Mouse (Mus musculus) ES-E14 (cell line): ENCODE measurements around the gene Cmbl. TPM values are rescaled to one million over a fixed set of nuclear protein-coding genes. Genes with fewer than 3 reads are reported as not detected.
A peak's percentile ranks its signal among the peaks of the same experiment; 100 is the strongest.

Source experiments
- DNase-seq: peaks from one replicate; pipeline ENCODE4 v3.0.0-alpha.2; 2013; ENCODE audit warnings: low read depth, low spot score
- H3K27ac ChIP-seq: 2 replicates; pipeline ENCODE4 v1.5.1; 2012; ENCODE audit warnings: low read depth, mild to moderate bottlenecking, low read length, moderate library complexity, mixed read lengths; ENCODE audit not compliant: poor library complexity, insufficient read depth, severe bottlenecking
- H3K36me3 ChIP-seq: 2 replicates; pipeline ENCODE4 v1.6.1; 2012; ENCODE audit warnings: mild to moderate bottlenecking, low read length, moderate library complexity, mixed read lengths; ENCODE audit not compliant: control insufficient read depth, poor library complexity, insufficient read depth, severe bottlenecking
- H3K4me1 ChIP-seq, 2 experiments: fragments of 150-350 bp in 1 of 2; sonication (generic) in 1 of 2; 2 replicates each; pipeline ENCODE4 v1.6.1; 2012; ENCODE audit warnings: low read length in 2 of 2, mild to moderate bottlenecking in 1 of 2, mixed read lengths in 1 of 2; ENCODE audit not compliant: control insufficient read depth in 2 of 2, insufficient read depth in 2 of 2, poor library complexity in 1 of 2
- H3K4me3 ChIP-seq, 2 experiments: fragments of 150-350 bp in 1 of 2; sonication (generic) in 1 of 2; 2 replicates each; pipeline ENCODE4 v1.5.1; 2012; ENCODE audit warnings: low read length in 2 of 2, low read depth in 1 of 2, mild to moderate bottlenecking in 1 of 2, mixed read lengths in 1 of 2; ENCODE audit not compliant: insufficient read depth in 1 of 2, poor library complexity in 1 of 2, severe bottlenecking in 1 of 2
- H3K9ac ChIP-seq: 2 replicates; pipeline ENCODE4 v1.6.1; 2012; ENCODE audit warnings: low read depth, mild to moderate bottlenecking, low read length, mixed read lengths; ENCODE audit not compliant: poor library complexity, insufficient read depth, severe bottlenecking
- H3K9me3 ChIP-seq: fragments of 150-350 bp; sonication (generic); 2 replicates; pipeline ENCODE4 v1.6.1; 2012; ENCODE audit warnings: low read depth, mild to moderate bottlenecking, low read length; ENCODE audit not compliant: control insufficient read depth, insufficient read depth
- CHD2 ChIP-seq: IDR thresholded peaks from 2 replicates; pipeline ENCODE4 v1.6.1; 2014; ENCODE audit warnings: mild to moderate bottlenecking, low read depth, low read length, inconsistent platforms
- HCFC1 ChIP-seq: IDR thresholded peaks from 2 replicates; pipeline ENCODE4 v1.6.1; 2012; ENCODE audit warnings: low read length, inconsistent platforms, borderline replicate concordance; ENCODE audit not compliant: insufficient read depth
- MAFK ChIP-seq: IDR thresholded peaks from 2 replicates; pipeline ENCODE4 v1.6.1; 2014; ENCODE audit warnings: mild to moderate bottlenecking, low read depth, low read length, inconsistent platforms; ENCODE audit not compliant: insufficient read depth
- ZC3H11A ChIP-seq: IDR thresholded peaks from 2 replicates; pipeline ENCODE4 v1.6.1; 2012; ENCODE audit warnings: low read depth, mild to moderate bottlenecking, inconsistent platforms, low read length, borderline replicate concordance
- ZNF384 ChIP-seq: IDR thresholded peaks from 2 replicates; pipeline ENCODE4 v1.6.1; 2012; ENCODE audit warnings: low read depth, low read length, inconsistent platforms
- in situ Hi-C, 2 experiments: fragments of 600-800 bp; cut with MboI; formaldehyde crosslinking; loops; one replicate each; pipeline ENCODE4 v1.15.1; 2025; ENCODE audit warnings: low sequenced_read_pairs in 2 of 2, inconsistent platforms in 1 of 2; ENCODE audit not compliant: unreplicated experiment in 2 of 2
- total RNA-seq: library from RNA; depleted of rRNA; stranded (reverse); fragments of 300-350 nt; gene quantifications from 2 replicates; pipeline ENCODE4 v1.2.3, GENCODE M21; 2012

Cmbl gene
- total RNA-seq, 1 experiment = 0.76 TPM

GRCm38 (mm10) chr15:31528477-31528876, 36.7 kb upstream of the Cmbl start:
- in situ Hi-C loops = no loop called here

GRCm38 (mm10) chr15:31529103-31529502, 36.1 kb upstream of the Cmbl start:
- DNase-seq = no peak
- Histone ChIP-seq H3K36me3 (no peaks in the 10 kb centered on the region; the same call in 1 of the 2 replicates), H3K4me1 (peaks cover 0 to 3% of the 10 kb centered on the region in 2 experiments; a peak in 1 of 4 replicates), H3K9ac (no peak overlapping the region; the same call in 1 of the 2 replicates), H3K9me3 (no peaks in the 10 kb centered on the region), H3K27ac (no peak overlapping the region), H3K4me3 (peak overlapping the region in 1 of 2 experiments; percentile 38; a peak in 2 of 4 replicates)
- in situ Hi-C loops = no loop called here
- TF ChIP-seq MAFK (no peak), HCFC1 (no peak), CHD2 (no peak), ZC3H11A (no peak), ZNF384 (no peak)

More at GRCm38 (mm10) chr15:31528477-31528876, 36.7 kb upstream of the Cmbl start:
- H3K9me3 ChIP-seq = no peaks in the 10 kb centered on the region
- H3K9ac ChIP-seq = no peak overlapping the region
- H3K4me3 ChIP-seq = no peak overlapping the region
- H3K27ac ChIP-seq = no peak overlapping the region
- no peaks in the 10 kb centered on the region; the same call in 1 of the 2 replicates for H3K36me3 ChIP-seq
- H3K4me1 ChIP-seq = peaks cover 0 to 3% of the 10 kb centered on the region in 2 experiments; a peak in 1 of 4 replicates
- DNase-seq = no peak
- TF ChIP-seq ZNF384 (no peak), HCFC1 (no peak), ZC3H11A (no peak), CHD2 (no peak), MAFK (no peak)

GRCm38 (mm10) chr15:31529811-31530658, 35.2 kb upstream of the Cmbl start:
- Histone ChIP-seq H3K4me1 (peaks cover 0 to 3% of the 10 kb centered on the region in 2 experiments; a peak in 1 of 4 replicates), H3K36me3 (no peaks in the 10 kb centered on the region; the same call in 1 of the 2 replicates), H3K4me3 (peak overlapping the region; percentile 83 to 86), H3K9ac (peak overlapping the region; percentile 83), H3K27ac (no peak overlapping the region; the same call in 1 of the 2 replicates), H3K9me3 (no peaks in the 10 kb centered on the region)
- DNase-seq = no peak
- no peak for TF ChIP-seq HCFC1
- TF ChIP-seq MAFK = no peak
- TF ChIP-seq CHD2 = no peak
- no peak for TF ChIP-seq ZC3H11A
- in situ Hi-C loops = no loop called here

- TF ChIP-seq CHD2 (no peak), MAFK (no peak), ZC3H11A (no peak), ZNF384 (no peak), HCFC1 (no peak)
- Histone ChIP-seq H3K9me3 (no peaks in the 10 kb centered on the region), H3K36me3 (no peaks in the 10 kb centered on the region; the same call in 1 of the 2 replicates), H3K4me3 (peak within 1 kb of the TSS; percentile 83 to 86), H3K4me1 (peaks cover 0 to 3% of the 10 kb centered on the region in 2 experiments; a peak in 2 of 4 replicates), H3K9ac (peak within 1 kb of the TSS; percentile 95), H3K27ac (peak within 1 kb of the TSS; percentile 97)
- peak; percentile 69 for DNase-seq
- in situ Hi-C loops = no loop called here
These were observed 34.3 kb upstream of the Cmbl start, which contains the start of gene March6 for GRCm38 (mm10) chr15:31530659-31531445. TSS of gene March6 (minus strand) at chr15:31531053.
